Mouse (Mus musculus) limb, embryonic 13.5 days (tissue): Measurements from ENCODE around the gene Csnk1e. TPM values are rescaled to one million over a fixed set of nuclear protein-coding genes. Genes with fewer than 3 reads are reported as not detected.

ENCODE experiments used
- ATAC-seq: fragments of 200-750 bp; cut with Nextera tagmentation; 2 replicates; pipeline ENCODE4 v1.8.0; 2017; ENCODE audit warnings: low read depth, moderate number of reproducible peaks, moderate TSS enrichment; ENCODE audit not compliant: low FRiP score
- H3K27ac ChIP-seq: fragments of 300-500 bp; sonication (generic); 2 replicates; pipeline ENCODE4 v1.5.1; 2015; ENCODE audit warnings: inconsistent platforms, mild to moderate bottlenecking, moderate library complexity
- H3K27me3 ChIP-seq: fragments of 300-500 bp; sonication (generic); 2 replicates; pipeline ENCODE4 v1.6.1; 2015; ENCODE audit warnings: mild to moderate bottlenecking, inconsistent platforms
- H3K36me3 ChIP-seq: fragments of 300-500 bp; sonication (generic); 2 replicates; pipeline ENCODE4 v1.6.1; 2015; ENCODE audit warnings: inconsistent platforms, mild to moderate bottlenecking, moderate library complexity
- H3K4me1 ChIP-seq: fragments of 300-500 bp; sonication (generic); 2 replicates; pipeline ENCODE4 v1.6.1; 2015; ENCODE audit warnings: inconsistent platforms
- H3K4me2 ChIP-seq: fragments of 300-500 bp; sonication (generic); replicated peaks from 2 replicates; pipeline ENCODE4 v1.6.1; 2015; ENCODE audit warnings: inconsistent platforms, mild to moderate bottlenecking, moderate library complexity
- H3K4me3 ChIP-seq: fragments of 300-500 bp; sonication (generic); 2 replicates; pipeline ENCODE4 v1.5.1; 2015; ENCODE audit warnings: moderate library complexity, mild to moderate bottlenecking, inconsistent platforms
- H3K9ac ChIP-seq: fragments of 300-500 bp; sonication (generic); 2 replicates; pipeline ENCODE4 v1.6.1; 2015; ENCODE audit warnings: mild to moderate bottlenecking, inconsistent platforms
- H3K9me3 ChIP-seq: fragments of 300-500 bp; sonication (generic); 2 replicates; pipeline ENCODE4 v1.6.1; 2016; ENCODE audit warnings: inconsistent platforms
- WGBS: fragments of 180-500 bp; shearing (Covaris S2); methylation state at CpG from one replicate; pipeline ENCODE4 v1.1.7; 2015; 5-methylcytosine and 5-hydroxymethylcytosine counted together
- polyA plus RNA-seq: library from polyadenylated mRNA; unstranded; fragments of >200 nt; fragmentation: Nextera tagmentation; extraction: Ambion mirVana; gene quantifications from 2 replicates; pipeline ENCODE4 v1.2.1, GENCODE M21; 2015

The Csnk1e gene
- polyA plus RNA-seq, 1 experiment from 2014 or later, result 109 TPM

DNA sequence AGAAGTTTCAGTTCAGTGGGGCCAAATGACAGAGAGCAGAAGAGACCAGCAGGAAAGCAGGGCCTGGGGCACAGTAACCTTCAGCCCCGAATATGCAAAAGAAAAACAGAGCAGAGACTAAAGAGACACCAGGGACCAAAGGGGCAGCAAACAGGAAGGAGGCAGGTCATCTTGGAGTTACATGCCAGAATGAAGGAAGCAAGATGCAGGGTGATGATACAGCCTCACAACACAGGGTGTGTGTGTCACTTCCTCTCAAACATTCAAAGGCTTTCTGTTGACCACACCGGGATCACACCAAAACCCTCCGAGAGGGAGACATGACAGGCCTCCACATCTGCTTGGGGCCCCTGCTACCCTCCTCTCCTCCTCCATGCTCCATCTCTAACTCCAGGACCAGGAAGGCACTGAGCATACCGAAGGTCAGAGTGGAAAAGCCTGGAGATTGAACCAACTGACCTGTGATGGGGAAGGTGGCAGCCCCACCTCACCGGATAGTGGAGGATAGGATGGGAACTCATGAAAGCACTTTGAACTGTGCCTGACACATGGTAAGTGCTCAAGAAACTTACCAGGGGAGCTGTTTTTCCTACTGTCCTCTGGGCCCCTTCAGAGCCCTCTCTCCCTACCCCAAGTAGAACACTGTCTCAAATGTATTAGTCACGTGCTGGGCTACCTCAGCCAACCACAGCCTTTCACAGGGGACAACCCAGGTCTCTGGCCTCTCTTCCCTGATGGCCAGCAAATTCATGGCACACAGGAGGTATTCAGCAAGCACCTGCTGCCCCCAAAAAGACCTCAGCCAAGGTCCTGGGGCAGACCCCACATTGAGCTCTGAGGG is 55.0 kb downstream of the Csnk1e start:
- Histone ChIP-seq H3K4me2 (peak overlapping the region; percentile 88), H3K27me3 (no peaks in the 10 kb centered on the region), H3K9ac (peak overlapping the region; percentile 55), H3K9me3 (no peaks in the 10 kb centered on the region), H3K36me3 (peaks cover 16% of the 10 kb centered on the region), H3K4me1 (peaks cover 51% of the 10 kb centered on the region), H3K27ac (no peak overlapping the region), H3K4me3 (peak overlapping the region; percentile 94)
- ATAC-seq, result no peak
- WGBS, result 66% methylated on average over 6 of the region's 6 CpGs

DNA sequence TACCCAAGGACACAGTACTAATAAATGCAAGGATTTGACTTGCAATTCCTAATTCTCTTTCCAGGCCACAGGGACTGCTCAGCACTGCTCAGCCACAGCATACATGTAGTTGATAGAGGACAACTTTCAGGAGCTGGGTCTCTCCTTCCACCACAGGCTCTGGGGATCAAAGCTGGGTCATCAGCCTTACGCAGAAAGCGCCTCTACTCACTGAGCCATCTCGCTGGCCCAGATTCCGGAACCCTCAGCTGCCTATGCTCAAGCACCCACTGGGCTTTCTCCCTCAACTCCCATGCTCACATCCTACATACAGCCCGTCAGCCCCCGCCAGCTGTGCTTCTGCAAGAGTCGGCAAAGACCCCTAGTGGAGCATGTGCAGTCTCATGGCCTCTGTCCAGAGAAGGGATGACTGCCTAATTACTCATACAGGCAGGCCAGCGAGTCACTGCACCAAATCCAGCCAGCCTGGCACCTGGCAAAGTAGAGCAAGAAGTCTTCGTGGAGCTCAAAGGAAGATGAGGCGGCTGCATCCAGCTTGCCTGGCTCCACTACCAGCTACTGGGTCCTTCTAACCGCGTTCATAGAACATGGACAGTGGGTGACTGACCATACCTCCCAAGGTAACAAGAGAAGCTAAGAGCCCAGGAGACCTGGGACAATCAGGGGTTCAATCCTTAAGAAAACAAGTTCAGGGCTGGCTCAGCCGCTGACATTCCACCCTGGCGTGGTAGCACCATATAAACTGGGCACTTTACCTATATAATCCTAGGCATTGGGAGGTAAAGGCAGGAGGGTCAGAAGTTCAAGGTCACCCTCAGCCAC is 55.9 kb downstream of the Csnk1e start:
- Histone ChIP-seq H3K27ac (no peak overlapping the region), H3K9me3 (no peaks in the 10 kb centered on the region), H3K4me1 (peaks cover 59% of the 10 kb centered on the region), H3K36me3 (peaks cover 16% of the 10 kb centered on the region), H3K9ac (no peak overlapping the region; the same call in 1 of the 2 replicates), H3K4me3 (no peak overlapping the region), H3K4me2 (no peak overlapping the region), H3K27me3 (no peaks in the 10 kb centered on the region)
- 79% methylated on average over 14 of the region's 14 CpGs for WGBS
- ATAC-seq, result no peak

DNA sequence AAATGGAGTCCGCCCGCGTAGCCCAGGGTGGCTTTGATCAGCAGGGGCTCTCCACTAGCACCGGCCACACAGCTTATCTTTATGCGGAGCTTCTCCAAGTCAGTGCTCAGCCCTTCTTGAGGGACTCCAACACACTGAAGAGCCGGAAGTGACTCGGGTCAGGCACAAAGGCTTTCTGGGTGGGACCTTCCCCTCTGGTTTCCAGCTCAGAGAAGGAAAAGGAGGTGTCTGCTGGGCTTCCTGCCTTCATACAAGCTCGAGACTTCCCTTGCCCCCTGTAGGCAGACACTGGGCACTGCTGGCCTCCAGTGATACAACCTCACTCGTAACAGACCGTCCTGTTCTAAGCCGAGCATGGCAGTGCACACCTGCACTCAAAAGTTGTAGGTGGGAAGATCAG is 58.6 kb downstream of the Csnk1e start:
- Histone ChIP-seq H3K9ac (no peak overlapping the region), H3K4me3 (no peak overlapping the region), H3K4me1 (peaks cover 68% of the 10 kb centered on the region), H3K27me3 (no peaks in the 10 kb centered on the region), H3K36me3 (peaks cover 19% of the 10 kb centered on the region), H3K9me3 (no peaks in the 10 kb centered on the region), H3K27ac (no peak overlapping the region), H3K4me2 (0 out of 2 replicates have a peak overlapping the region, but pooled peaks have one; percentile 7)
- no peak for ATAC-seq
- WGBS, result 81% methylated on average over 11 of the region's 11 CpGs

DNA sequence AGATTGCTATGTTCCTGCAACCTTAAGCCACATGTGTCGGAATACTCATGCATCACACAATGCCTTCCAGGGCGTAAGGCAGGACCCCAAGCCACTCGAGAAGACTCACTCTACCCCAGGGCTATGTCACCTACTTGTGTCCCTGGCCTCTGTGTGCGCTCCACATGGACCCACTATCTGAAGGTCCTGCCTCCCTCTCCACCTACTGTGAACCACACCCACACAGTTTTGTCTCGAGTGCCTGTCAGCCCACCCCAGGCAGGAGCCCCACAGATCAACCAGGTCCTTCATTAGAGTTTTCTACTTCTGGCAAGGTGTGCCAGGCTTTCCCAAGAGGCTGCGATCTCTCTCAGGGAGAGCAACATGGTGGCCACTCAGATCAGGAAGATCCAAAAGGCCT is 60.1 kb downstream of the Csnk1e start:
- WGBS, result 71% methylated on average over 6 of the region's 6 CpGs
- Histone ChIP-seq H3K9ac (0 out of 2 replicates have a peak overlapping the region, but pooled peaks have one; percentile 3), H3K4me3 (no peak overlapping the region), H3K27me3 (no peaks in the 10 kb centered on the region), H3K4me1 (peaks cover 61% of the 10 kb centered on the region), H3K4me2 (no peak overlapping the region), H3K36me3 (peaks cover 23% of the 10 kb centered on the region), H3K27ac (no peak overlapping the region), H3K9me3 (no peaks in the 10 kb centered on the region)
- ATAC-seq, result no peak

DNA sequence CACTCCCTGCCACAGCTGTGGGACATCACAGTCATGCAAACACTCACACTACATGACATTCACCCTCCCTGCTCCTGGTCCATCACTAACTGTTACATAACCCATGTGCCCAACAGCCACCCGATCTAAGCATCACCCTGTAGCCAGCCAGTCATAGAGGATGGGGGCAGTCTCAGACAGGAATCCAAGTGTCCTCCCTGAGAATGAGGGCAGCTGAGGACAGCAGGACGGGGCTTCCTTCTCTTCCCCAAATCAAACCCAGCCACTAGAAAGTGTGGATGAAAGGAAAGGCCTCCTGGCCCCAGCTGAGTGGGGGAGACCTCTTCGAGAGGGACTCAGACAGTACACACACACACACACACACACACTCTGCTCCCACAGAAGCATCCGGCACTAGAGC is 60.5 kb downstream of the Csnk1e start:
- no peak overlapping the region for H3K27ac ChIP-seq
- ATAC-seq, result no peak
- no peak overlapping the region for H3K4me3 ChIP-seq
- H3K9me3 ChIP-seq, result no peaks in the 10 kb centered on the region
- no peaks in the 10 kb centered on the region for H3K27me3 ChIP-seq
- H3K4me1 ChIP-seq, result peaks cover 58% of the 10 kb centered on the region
- WGBS, result 67% methylated on average over 4 of the region's 4 CpGs
- no peak overlapping the region for H3K9ac ChIP-seq
- no peak overlapping the region for H3K4me2 ChIP-seq
- peaks cover 23% of the 10 kb centered on the region for H3K36me3 ChIP-seq

- H3K27me3 ChIP-seq, result no peaks in the 10 kb centered on the region
- H3K4me3 ChIP-seq, result no peak overlapping the region
- ATAC-seq, result no peak
- WGBS, result 72% methylated on average over 6 of the region's 6 CpGs
- no peak overlapping the region for H3K27ac ChIP-seq
- no peak overlapping the region for H3K4me2 ChIP-seq
- peaks cover 20% of the 10 kb centered on the region for H3K36me3 ChIP-seq
- no peak overlapping the region for H3K9ac ChIP-seq
- H3K4me1 ChIP-seq, result peaks cover 69% of the 10 kb centered on the region
- no peaks in the 10 kb centered on the region for H3K9me3 ChIP-seq
These were observed 62.3 kb downstream of the Csnk1e start for GRCm38 (mm10) chr15:79393101-79393500.

- Histone ChIP-seq H3K27me3 (no peaks in the 10 kb centered on the region), H3K4me3 (no peak overlapping the region), H3K36me3 (peaks cover 17% of the 10 kb centered on the region), H3K4me2 (no peak overlapping the region), H3K9me3 (no peaks in the 10 kb centered on the region), H3K9ac (0 out of 2 replicates have a peak overlapping the region, but pooled peaks have one; percentile 2), H3K27ac (no peak overlapping the region), H3K4me1 (peaks cover 71% of the 10 kb centered on the region)
- 82% methylated on average over 5 of the region's 5 CpGs for WGBS
- no peak for ATAC-seq
These were observed 62.8 kb downstream of the Csnk1e start for GRCm38 (mm10) chr15:79392527-79392926.

GRCm38 (mm10) chr15:79391447-79392093 is 63.8 kb downstream of the Csnk1e start:
- peaks cover 9% of the 10 kb centered on the region; the same call in 1 of the 2 replicates for H3K36me3 ChIP-seq
- no peak overlapping the region for H3K9ac ChIP-seq
- H3K4me3 ChIP-seq, result no peak overlapping the region
- 0 out of 2 replicates have a peak, but pooled peaks have one; percentile 39 for ATAC-seq
- no peaks in the 10 kb centered on the region for H3K27me3 ChIP-seq
- no peak overlapping the region for H3K4me2 ChIP-seq
- peaks cover 71% of the 10 kb centered on the region for H3K4me1 ChIP-seq
- no peaks in the 10 kb centered on the region for H3K9me3 ChIP-seq
- H3K27ac ChIP-seq, result no peak overlapping the region; the same call in 1 of the 2 replicates
- 35% methylated on average over 7 of the region's 7 CpGs for WGBS

DNA sequence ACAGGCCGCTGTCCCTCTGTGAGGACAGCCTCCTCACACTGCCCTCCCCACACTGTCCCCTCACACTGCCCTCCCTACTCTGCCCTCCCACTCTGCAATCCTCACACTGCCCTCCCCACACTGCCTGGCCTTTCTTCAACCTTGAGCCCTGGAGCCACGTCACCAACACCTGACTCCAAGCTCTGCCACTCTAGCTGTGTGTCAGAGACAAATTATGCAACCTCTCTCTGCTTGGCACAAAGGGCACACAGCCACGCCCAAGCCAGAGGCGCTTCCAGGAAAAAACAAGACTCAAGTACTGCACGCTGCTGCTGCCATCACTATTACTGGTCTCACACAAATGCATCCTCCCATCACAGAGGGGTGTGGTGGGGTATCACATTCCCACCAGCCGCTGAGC is 64.9 kb downstream of the Csnk1e start:
- Histone ChIP-seq H3K9ac (no peak overlapping the region), H3K4me1 (peaks cover 66% of the 10 kb centered on the region), H3K9me3 (no peaks in the 10 kb centered on the region), H3K4me2 (no peak overlapping the region), H3K4me3 (no peak overlapping the region), H3K27ac (no peak overlapping the region), H3K27me3 (no peaks in the 10 kb centered on the region), H3K36me3 (peaks cover 17% of the 10 kb centered on the region; the same call in 1 of the 2 replicates)
- 87% methylated on average over 6 of the region's 6 CpGs for WGBS
- no peak for ATAC-seq

GRCm38 (mm10) chr15:79388171-79388570 is 67.2 kb downstream of the Csnk1e start:
- Histone ChIP-seq H3K9ac (no peak overlapping the region), H3K4me3 (no peak overlapping the region), H3K9me3 (no peaks in the 10 kb centered on the region), H3K36me3 (peaks cover 17% of the 10 kb centered on the region), H3K4me1 (peaks cover 43% of the 10 kb centered on the region), H3K27me3 (no peaks in the 10 kb centered on the region), H3K27ac (0 out of 2 replicates have a peak overlapping the region, but pooled peaks have one; percentile 7), H3K4me2 (no peak overlapping the region)
- ATAC-seq, result no peak
- 69% methylated on average over 6 of the region's 6 CpGs for WGBS

- no peak for ATAC-seq
- H3K4me3 ChIP-seq, result no peak overlapping the region
- H3K4me2 ChIP-seq, result no peak overlapping the region
- WGBS, result 79% methylated on average over 7 of the region's 7 CpGs
- H3K36me3 ChIP-seq, result peaks cover 17% of the 10 kb centered on the region
- no peaks in the 10 kb centered on the region for H3K27me3 ChIP-seq
- no peaks in the 10 kb centered on the region for H3K9me3 ChIP-seq
- H3K4me1 ChIP-seq, result peaks cover 38% of the 10 kb centered on the region
- H3K27ac ChIP-seq, result no peak overlapping the region
- H3K9ac ChIP-seq, result no peak overlapping the region
These were observed 67.8 kb downstream of the Csnk1e start for GRCm38 (mm10) chr15:79387611-79388010.

DNA sequence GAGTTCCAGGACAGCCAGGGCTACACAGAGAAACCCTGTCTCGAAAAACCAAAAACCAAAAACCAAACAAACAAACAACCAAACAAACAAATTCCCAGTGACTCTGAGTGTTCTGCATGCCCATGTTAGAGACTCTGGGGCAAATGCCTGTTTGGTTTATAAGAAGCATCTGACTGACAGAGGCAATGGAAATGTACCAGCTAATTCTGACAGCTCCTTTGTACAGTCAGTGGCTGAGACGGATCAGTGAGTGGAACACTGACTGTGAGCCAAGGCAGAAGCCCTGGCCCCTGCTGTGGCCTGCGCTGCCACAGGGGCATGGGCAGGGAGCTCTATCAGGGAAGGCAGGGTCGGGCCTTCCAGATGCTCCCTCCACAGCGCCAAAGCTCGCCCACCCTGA is 68.3 kb downstream of the Csnk1e start:
- Histone ChIP-seq H3K4me3 (no peak overlapping the region), H3K27ac (no peak overlapping the region), H3K9me3 (no peaks in the 10 kb centered on the region), H3K4me1 (peaks cover 32% of the 10 kb centered on the region), H3K9ac (no peak overlapping the region), H3K27me3 (no peaks in the 10 kb centered on the region), H3K4me2 (no peak overlapping the region), H3K36me3 (peaks cover 17% of the 10 kb centered on the region)
- WGBS, result 81% methylated on average over 6 of the region's 6 CpGs
- ATAC-seq, result no peak
